Mouse (Mus musculus) heart, adult 18-20 months (tissue): ENCODE measurements at regions not wholly inside any gene's neighbourhood (a gene's known extent, or its start where the extent isn't known, plus 50 kb on each side); places are given as distances from the start of the nearest gene placed in this dataset.

Source experiments
- DNase-seq, 2 experiments: peaks; one replicate each; pipeline ENCODE4 v3.0.0; 2021 to 2022; ENCODE audit warnings: mixed read lengths in 1 of 2
- microRNA-seq, 2 experiments: library from miRNA; unstranded; fragments of <30 nt; microRNA quantifications; one replicate each; pipeline ENCODE4 v1.2.0; 2022

DNA sequence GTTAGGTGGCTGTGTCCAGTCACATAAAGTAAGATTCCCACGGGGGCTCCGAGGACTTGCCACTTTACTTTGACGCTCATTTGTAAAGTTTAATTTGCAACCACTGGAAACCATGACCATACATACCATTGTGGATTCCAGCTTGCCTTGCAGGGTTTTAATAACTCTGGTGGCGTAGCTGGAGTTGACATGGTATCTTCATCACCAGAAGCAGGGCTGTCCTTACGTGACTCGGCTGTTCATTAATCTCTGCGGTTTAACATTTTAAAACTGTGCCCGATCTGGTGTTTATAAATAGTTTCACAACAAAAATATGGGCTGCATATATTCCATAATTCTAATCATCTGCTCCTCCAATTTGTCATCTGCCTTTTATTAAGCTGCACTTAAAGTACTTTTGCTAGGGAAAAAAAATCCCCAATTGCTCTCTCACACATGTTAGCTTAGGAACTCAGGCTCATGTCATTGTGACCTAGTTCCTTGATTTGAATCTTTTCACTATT, 159.1 kb downstream of the Ndfip2 start:
- peak in 1 of 2 experiments; percentile 23 for DNase-seq

DNA sequence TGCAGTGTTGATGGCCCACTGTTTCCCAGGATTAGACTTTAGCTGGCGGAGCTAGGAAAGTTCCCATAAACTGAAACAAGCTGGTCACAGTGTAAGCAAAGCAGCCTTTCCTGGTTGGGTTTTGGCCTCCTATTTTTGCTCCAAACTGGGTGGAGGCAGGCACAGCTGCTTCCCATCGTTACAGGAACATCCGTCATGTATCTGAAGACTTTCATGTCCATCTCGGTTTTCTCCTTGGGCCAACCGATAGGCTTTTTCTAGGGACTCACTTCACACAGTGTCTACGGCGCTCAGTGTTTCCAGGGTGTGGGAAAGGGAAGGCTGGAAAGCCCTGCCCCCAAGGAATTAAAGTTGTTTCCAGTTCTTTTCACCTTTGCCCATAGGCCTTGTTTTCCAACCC, 158.6 kb downstream of the Ndfip2 start:
- DNase-seq = peak in 1 of 2 experiments; percentile 41

DNA sequence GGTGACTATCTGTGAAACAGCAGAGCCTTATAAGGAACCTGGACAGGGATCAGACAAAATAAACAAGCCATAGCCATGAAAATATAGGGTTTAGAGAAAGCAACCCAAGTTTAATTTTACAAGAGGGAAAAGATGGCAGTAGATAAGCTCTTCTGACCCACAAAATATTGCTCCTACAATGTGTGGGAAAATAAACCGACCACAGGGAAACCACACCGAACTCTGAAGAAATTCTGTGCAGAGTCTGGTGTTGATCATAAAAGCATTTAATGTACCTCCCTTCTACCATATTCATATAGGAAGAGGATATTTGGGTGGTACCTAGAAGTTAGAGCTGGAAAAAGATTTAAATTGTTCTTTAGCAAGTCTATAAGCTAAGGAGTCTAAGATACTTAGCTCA, 146.3 kb downstream of the Ndfip2 start:
- no peak for DNase-seq

DNA sequence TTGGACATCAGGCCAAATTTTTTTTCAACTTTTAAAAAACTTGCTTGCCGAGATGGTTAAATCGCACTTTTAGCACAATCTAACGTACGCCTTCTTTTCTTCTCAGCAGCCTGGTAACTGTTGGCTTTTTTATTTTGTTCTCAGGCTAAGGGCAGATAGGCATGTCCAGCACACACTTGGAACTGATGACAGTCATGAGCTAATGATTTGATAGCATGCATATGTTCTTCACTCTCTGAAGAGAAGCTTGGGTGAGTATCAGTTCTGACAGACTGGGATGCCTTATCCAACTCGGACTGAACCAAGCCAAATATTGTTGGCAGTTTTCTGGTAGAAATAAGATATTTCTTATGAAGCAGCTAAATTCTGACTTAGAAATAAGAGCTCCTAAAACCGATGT, 145.9 kb downstream of the Ndfip2 start:
- DNase-seq = peak; percentile 76 to 85

DNA sequence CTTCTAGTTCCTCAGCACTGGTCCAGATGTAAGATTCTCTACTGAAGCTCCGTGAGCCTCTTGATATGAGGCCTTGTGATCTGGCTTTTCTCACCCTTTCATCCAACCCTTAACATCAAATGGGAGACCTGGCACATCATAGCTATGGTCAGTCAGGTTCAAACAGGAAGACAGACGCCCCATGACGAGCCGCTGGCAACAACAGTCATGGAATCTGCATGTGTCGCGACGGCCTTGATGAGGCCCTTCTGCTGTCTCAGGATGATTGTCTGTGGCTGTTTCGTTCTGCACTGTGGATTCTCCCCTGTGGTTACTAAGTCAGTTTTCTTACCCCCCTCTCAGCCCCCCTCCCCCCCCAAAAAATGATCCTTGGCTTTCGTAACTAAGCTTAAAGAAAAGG, 144.9 kb downstream of the Ndfip2 start:
- peak; percentile 35 to 44 for DNase-seq

DNA sequence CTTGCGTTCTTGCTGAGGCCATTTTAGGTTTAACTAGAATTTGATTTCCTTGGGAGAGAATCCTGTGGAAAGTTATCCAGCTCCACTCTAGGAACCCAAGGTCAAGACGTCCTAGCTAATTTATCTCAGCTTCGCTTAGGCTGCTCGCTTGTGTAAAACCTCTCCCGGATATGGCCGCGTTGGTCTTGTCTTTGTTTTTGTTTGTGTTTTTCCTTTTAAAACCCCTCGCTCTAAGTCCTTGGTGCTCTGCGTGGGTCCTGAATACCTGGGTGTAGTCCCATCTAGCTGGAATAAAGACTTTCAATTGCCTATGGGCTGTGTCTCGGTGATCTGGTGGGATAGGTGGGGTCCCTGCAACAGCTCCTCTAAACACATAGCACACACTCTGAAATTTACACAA, 144.2 kb downstream of the Ndfip2 start:
- no peak for DNase-seq

DNA sequence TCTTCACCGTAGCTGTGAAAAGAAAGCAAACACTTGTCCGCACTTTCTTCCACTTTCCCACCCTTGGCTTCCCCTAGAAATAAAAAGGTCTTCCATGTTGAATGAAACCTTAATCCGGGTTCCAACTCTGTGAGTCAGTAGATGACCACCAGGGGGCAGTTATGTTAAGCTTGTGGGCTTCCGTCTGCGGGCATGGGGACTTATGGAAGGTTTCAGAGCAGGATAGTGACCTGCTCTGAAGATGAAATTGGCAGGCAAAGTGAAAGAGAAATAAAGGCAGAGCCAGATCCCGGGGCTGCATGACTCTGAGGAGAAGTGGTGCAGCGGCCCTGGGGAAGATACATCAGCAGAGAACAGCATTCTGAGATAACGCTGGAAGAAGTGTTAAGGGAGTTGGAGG, 139.1 kb downstream of the Ndfip2 start:
- peak; percentile 79 to 91 for DNase-seq

DNA sequence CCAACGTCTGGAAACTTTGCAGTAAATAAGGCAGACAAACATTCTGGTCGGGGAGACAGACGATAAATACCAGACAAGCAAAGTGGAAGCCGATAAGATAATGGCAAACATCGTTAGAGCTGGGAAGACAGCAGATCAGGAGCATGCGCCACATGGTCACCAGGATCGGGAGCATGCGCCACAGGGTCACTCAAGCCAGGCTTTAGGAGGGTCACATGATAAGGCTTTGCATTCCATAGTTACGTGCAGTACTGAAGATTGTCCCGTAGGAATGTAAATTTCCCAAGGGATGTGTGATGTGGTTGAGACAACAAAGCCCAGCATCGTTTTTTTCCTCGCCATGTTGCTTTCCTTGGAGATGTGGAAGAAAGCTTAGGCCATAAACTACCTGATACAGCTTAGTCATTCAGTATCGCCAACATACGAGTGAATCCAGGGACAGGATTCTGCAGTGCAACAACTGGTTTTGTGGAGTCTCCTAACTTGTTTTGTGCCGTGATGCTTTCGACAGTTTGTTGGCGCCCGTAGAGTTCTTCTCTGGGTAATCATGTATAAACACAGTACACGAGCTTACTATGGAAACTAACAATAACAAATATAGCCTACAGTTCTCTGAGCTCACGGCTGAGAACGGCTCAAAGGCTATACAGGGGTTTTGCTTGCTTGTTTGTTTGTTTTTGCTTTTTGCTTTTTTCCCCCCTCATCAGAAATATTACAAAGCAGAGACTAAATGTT, 133.9 kb downstream of the Ndfip2 start:
- no peak for DNase-seq

DNA sequence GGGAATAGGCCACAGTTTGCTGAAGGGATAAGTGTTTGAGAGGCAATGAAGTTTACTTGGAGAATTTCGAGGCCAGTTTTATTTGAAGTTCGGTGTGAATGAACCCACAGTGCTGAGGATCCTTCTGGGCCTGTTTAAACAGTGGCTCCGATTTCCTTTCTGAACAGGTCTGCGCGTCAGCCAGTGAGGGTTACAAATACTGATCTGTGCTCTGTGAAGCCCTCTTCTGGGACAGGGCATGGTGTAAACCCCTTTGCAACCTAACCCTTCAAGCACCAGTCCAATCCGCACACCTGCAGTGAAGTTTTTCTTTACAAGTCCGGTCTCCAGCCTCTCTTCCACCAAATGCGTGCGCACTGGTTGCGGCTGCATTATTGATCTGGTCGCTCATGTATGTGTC, 133.1 kb downstream of the Ndfip2 start:
- no peak for DNase-seq

DNA sequence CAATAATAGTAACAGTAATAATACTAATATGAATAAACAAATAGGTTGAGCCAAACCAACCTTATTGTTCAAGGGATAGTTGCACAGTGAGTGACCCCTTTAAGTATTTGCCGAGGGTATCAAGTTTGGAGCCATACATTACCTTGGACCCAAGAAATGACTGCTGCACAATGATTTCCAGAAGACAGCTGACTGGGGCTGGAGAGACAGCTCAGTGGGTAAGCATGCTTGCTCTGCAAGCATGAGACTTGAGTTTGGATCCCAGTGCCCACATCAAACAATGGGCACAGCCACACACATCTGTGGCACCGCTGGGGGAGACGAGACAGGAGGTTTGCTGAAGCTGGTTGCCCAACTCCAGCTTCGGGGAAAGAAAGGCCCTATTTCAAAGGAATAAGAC, 126.7 kb downstream of the Ndfip2 start:
- no peak for DNase-seq

DNA sequence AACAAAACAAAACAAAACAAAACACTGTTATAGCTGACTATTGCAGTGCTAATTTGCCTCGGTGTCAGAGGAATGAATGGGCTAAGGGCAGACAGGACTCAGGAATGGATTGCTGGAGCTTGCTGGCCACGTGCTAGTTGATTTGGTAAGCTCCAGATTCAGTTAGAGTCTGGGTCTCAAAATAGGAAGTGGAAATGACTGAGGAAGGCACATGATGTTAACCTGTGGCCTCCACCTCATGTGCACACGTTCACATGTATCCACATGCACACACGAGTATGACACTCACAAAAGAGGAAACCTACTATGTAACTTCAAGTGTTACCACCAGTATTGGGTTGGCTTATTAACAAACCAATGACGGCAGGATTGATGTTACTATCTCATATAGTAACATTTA, 125.0 kb downstream of the Ndfip2 start:
- no peak for DNase-seq

DNA sequence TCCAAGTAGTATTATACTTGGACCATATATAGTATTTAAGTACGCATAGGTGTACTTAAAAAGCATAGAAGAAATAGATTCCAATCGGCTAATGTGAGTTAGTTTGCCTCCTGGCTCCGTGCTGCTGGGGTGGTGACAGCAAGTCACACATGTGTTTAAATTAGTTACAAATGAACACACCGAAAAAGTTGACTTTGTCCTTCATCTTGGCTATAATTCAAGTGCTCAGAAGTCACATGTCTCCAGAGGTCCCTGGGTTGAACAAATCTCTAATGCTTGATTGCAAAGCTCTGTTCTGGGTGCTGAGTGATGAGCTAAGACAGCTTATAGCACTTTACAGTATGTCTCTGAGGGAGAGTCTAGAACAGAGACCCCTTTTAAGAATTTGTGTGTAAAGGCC, 121.7 kb downstream of the Ndfip2 start:
- no peak for DNase-seq

DNA sequence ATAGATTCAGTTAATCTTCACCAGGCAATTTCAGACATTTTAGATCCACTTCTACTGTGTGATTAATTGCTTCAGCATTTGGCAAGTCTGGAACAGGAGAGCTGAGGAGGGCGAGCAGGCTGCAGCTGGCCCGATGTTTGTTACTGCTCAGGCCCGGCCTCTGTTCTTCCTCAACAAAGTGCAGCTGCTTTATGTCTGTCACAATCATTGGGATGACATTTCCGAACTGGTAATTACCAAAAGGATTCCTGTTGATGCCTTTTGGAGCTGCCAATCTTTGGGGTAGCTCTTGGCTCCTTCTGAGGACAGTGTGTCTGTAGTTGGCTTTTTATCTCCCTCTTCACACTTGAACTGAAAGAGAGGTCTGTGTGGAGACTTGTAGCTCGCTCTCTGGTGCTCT, 119.4 kb downstream of the Ndfip2 start:
- peak; percentile 62 to 77 for DNase-seq

DNA sequence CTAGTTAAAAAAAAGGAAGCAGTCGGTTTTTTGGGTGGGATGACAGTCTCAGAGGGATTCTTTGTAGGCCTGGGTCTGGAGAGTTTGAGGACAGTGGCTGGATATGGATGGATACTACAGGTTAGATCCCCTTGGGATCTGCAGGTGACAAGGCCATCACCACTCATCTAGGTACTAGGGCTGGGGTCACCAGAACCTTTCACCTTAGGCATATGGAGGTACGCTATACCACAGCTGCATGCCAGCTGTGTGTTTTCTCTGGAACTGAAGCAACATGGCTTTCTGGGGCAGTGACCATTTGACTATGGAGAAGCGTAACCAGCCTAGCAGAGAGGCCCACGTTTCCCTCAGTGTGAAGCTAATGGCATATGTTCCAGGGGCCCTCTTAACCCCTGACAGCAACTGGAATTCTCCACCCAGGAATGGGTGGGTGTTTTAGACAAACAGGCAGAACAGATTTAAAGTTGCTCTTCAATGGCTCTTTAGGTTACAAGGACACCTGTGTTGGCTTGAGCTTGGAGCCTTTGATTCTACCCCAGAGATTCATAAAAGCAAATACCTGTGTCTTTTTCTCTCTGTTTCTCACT, 118.8 kb downstream of the Ndfip2 start:
- DNase-seq = no peak

DNA sequence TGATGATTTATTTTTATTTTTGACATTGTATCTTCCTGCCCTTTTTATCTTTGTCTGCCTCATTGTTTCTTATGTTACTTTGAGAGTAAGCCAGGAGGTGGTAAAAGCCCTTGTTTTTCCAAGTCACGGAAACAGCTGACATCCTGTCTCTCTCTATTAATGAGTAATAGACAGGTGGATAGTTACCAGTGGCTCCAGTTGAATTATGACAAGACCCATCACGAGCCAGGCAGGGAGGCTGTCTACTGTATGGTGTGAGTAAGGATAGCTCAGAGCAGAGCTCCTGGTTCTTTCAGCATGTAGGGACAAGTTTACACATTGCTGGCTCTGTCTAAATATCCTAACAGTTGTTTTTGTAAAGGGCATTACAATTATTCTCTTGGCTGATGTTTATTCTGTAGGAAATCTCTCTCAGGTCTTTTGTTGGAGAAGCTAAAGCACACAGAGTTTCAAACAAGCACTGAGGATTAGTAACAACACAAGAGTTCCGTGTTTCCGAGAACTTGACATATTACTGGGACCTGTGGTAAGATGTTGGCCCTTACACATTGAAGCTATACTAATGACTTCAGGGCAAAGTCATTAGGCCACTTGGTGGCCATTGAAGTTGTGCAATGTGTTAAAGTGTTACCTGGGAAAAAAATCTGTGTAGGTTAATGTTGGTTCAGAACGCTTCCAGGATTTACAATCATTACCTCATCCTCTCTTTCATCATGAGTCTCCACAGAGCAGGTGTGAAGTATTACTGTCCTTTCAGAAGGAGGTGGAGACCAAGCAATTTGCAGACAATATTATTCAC, 111.5 kb downstream of the Ndfip2 start:
- no peak for DNase-seq

DNA sequence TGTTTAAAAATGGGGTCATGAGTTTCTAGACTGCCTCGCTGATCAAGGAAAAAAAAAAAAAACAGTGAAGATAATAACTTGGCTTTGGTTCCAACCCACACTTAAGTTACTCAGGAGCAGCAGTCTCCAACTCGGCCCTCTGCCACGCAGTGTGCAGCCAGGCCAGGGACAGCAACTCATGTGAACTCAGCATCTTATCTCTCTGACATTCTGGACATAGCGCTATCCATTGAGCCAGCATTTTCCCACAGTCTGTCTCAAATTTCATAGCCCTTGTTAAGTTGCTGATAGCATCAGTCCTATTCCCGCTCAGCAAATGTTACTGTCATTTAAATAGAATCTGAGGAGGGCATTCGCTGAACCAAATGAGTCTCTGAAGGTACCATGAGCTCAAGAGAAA, 102.2 kb downstream of the Ndfip2 start:
- DNase-seq = peak; percentile 90 to 94

DNA sequence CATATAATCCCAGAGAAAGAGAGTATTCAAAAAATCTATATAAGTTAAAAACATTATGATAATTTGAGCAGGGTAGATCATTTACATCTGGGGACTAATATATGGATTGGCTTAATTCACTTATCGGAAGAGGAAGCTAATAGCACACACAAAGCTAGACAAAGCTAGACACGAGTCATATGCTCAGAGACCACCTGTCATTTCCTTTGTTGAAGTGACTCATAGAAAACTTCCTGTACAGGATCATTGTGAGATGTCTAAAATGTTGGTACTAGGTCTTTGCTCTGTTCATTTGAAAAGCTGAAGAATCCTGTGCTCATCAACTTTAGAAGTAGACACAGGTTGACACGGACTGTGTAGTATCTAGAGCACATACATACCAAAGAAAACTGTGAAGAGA, 101.5 kb downstream of the Ndfip2 start:
- no peak for DNase-seq

Small RNA genes in the stretch of these regions (microRNA-seq; reads per million reads assigned to microRNA genes)
- gene Gm22406 = 0 reads per million in 2 experiments
- 0 reads per million in 2 experiments for gene Mir6390
